Mouse (Mus musculus): ENCODE measurements around the gene Dhx9. TPM values are rescaled to one million over a fixed set of nuclear protein-coding genes. Genes with fewer than 3 reads are reported as not detected.
A peak's percentile ranks its signal among the peaks of the same experiment; 100 is the strongest.
"Not testable (repeated sequence)": the region's sequence is repeated elsewhere in the genome, so short reads cannot be mapped to it uniquely, and the experiment has no call there.

Gene Dhx9
- 51.6 and 53.7 TPM in 2 replicates for polyA plus RNA-seq (2015; fragmentation: Nextera tagmentation; extraction: Ambion mirVana)

GRCm38 (mm10) chr1:153487500-153487879 is at the start of gene Dhx9:
TSS of gene Dhx9 (minus strand) at chr1:153487660.
- Histone ChIP-seq H3K4me1 (replicated peaks) (peaks cover 39% of the 10 kb centered on the region), H3K9me3 (no peaks in the 10 kb centered on the region), H3K27me3 (no peaks in the 10 kb centered on the region), H3K4me3 (replicated peaks) (peak within 1 kb of the TSS; percentile 99), H3K9ac (replicated peaks) (peak within 1 kb of the TSS; percentile 99), H3K36me3 (0 out of 2 replicates have a peak, but pooled peaks cover 2% of the 10 kb centered on the region), H3K27ac (peak within 1 kb of the TSS; percentile 96), H3K4me2 (replicated peaks) (peak within 1 kb of the TSS; percentile 95)
- WGBS: under 1% methylated on average over 35 of the region's 35 CpGs
- peak; percentile 86 for ATAC-seq

DNA sequence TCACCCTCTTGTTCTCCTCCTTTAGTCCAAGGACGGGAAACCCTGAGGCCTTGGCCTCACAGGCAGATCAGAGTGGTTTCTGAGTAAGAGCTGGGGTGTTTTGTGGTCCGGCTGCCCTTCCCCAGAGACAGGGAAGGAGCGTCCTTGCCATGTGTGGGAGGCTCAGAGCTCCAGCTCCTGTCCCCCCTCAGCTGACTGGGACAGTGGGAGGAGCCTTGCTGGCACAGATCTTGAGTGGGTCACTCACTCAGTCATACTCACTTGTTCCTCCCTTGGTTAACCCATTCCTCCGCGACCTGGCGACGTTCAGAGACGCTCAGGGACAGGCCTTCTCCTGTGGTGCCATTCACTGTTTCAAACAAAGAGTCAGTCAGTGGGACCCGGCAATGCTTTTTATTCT is 48.2 kb upstream of the Dhx9 start:
- Histone ChIP-seq H3K4me1 (replicated peaks) (peaks cover 35% of the 10 kb centered on the region), H3K27ac (peak overlapping the region; percentile 57), H3K4me2 (replicated peaks) (no peak overlapping the region), H3K4me3 (replicated peaks) (no peak overlapping the region), H3K9me3 (no peaks in the 10 kb centered on the region), H3K9ac (replicated peaks) (no peak overlapping the region), H3K36me3 (no peaks in the 10 kb centered on the region), H3K27me3 (no peaks in the 10 kb centered on the region)
- WGBS: 21% methylated on average over 9 of the region's 9 CpGs
- ATAC-seq: peak; percentile 40; the same call in 1 of the 2 replicates

DNA sequence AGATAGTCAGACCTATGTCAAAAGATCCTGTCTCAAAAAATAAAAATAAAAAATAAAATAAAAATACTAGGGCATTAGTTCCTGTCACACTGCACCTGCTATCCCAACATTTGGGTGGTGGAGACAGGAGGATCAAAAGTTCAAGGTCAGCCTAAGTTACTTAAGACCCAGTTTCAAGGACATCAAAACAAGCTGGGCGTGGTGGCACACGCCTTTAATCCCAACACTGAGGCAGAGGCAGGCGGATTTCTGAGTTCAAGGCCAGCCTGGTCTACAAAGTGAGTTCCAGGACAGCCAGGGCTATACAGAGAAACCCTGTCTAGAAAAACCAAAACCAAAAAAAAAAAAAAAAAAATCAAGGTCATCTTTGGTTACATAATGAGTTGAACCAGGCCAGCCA is 45.4 kb upstream of the Dhx9 start:
- H3K4me1 ChIP-seq (replicated peaks): peaks cover 20% of the 10 kb centered on the region
- H3K36me3 ChIP-seq; ATAC-seq; H3K9me3 ChIP-seq; H3K27me3 ChIP-seq; H3K4me3 ChIP-seq (replicated peaks); H3K9ac ChIP-seq (replicated peaks): not testable (repeated sequence)
- WGBS: 86% methylated on average over 3 of the region's 3 CpGs
- H3K4me2 ChIP-seq (replicated peaks): peak overlapping the region; percentile 34; the same call in 1 of the 2 replicates
- peak overlapping the region; percentile 81 for H3K27ac ChIP-seq

- peak overlapping the region; percentile 52; the same call in 1 of the 2 replicates for H3K9ac ChIP-seq (replicated peaks)
Observed at GRCm38 (mm10) chr1:153532234-153532841, 44.9 kb upstream of the Dhx9 start.

DNA sequence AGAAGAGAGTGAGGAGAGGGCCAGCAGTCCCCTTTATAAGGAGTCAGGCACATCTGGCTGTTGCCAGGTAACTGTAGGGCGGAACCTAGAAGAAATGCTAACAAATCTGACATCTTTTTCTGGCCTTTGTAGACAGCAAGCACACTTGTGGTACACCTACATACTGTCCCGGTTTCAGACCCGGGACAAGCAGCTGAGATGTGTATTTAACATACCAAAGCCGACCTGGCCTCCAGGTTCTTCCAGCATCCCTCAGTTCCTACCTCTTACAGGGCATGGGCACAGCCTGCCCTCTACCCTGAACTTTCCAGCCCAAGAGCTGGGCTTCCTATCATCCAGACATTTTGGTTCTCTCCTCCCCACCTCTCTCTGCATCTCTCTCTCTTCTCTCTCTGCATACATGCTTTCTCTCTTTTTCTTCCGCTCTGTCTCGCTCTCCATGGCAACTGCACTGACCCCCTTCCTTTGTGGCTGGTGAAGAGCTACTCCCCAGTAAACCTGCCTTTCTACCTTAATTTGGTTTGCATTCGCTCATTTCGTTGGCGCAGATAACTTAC is 44.3 kb upstream of the Dhx9 start:
- peak; percentile 72 for ATAC-seq
- H3K36me3 ChIP-seq: no peaks in the 10 kb centered on the region
- H3K9ac ChIP-seq (replicated peaks): peak overlapping the region; percentile 52; the same call in 1 of the 2 replicates
- H3K4me3 ChIP-seq (replicated peaks): no peak overlapping the region
- no peaks in the 10 kb centered on the region for H3K27me3 ChIP-seq
- H3K27ac ChIP-seq: peak overlapping the region; percentile 81
- H3K4me1 ChIP-seq (replicated peaks): peaks cover 20% of the 10 kb centered on the region
- H3K4me2 ChIP-seq (replicated peaks): peak overlapping the region; percentile 34
- WGBS: 14% methylated on average over 9 of the region's 9 CpGs
- H3K9me3 ChIP-seq: no peaks in the 10 kb centered on the region

More at GRCm38 (mm10) chr1:153532234-153532841, 44.9 kb upstream of the Dhx9 start:
- H3K4me1 ChIP-seq (replicated peaks): peaks cover 20% of the 10 kb centered on the region
- peak; percentile 65 for ATAC-seq
- H3K27ac ChIP-seq: peak overlapping the region; percentile 81
- peak overlapping the region; percentile 34 for H3K4me2 ChIP-seq (replicated peaks)
- H3K4me3 ChIP-seq (replicated peaks): no peak overlapping the region
- no peaks in the 10 kb centered on the region for H3K36me3 ChIP-seq
- no peaks in the 10 kb centered on the region for H3K27me3 ChIP-seq
- 12% methylated on average over 12 of the region's 12 CpGs for whole genome bisulfite sequencing
- no peaks in the 10 kb centered on the region for H3K9me3 ChIP-seq

GRCm38 (mm10) chr1:153522116-153522515 is 34.7 kb upstream of the Dhx9 start:
- Histone ChIP-seq H3K4me1 (replicated peaks) (no peaks in the 10 kb centered on the region), H3K27ac (no peak overlapping the region), H3K36me3 (no peaks in the 10 kb centered on the region), H3K9me3 (no peaks in the 10 kb centered on the region), H3K27me3 (no peaks in the 10 kb centered on the region), H3K4me3 (replicated peaks) (no peak overlapping the region), H3K9ac (replicated peaks) (no peak overlapping the region), H3K4me2 (replicated peaks) (no peak overlapping the region)
- ATAC-seq: no peak
- 57% methylated on average over 3 of the region's 3 CpGs for WGBS

GRCm38 (mm10) chr1:153515368-153515767 is 27.9 kb upstream of the Dhx9 start:
- no peaks in the 10 kb centered on the region for H3K36me3 ChIP-seq
- H3K4me1 ChIP-seq (replicated peaks): no peaks in the 10 kb centered on the region
- H3K4me2 ChIP-seq (replicated peaks): no peak overlapping the region
- H3K9ac ChIP-seq (replicated peaks): no peak overlapping the region
- ATAC-seq: no peak
- H3K4me3 ChIP-seq (replicated peaks): no peak overlapping the region
- H3K27me3 ChIP-seq: no peaks in the 10 kb centered on the region
- WGBS: 89% methylated on average over 12 of the region's 12 CpGs
- no peak overlapping the region for H3K27ac ChIP-seq
- no peaks in the 10 kb centered on the region for H3K9me3 ChIP-seq

DNA sequence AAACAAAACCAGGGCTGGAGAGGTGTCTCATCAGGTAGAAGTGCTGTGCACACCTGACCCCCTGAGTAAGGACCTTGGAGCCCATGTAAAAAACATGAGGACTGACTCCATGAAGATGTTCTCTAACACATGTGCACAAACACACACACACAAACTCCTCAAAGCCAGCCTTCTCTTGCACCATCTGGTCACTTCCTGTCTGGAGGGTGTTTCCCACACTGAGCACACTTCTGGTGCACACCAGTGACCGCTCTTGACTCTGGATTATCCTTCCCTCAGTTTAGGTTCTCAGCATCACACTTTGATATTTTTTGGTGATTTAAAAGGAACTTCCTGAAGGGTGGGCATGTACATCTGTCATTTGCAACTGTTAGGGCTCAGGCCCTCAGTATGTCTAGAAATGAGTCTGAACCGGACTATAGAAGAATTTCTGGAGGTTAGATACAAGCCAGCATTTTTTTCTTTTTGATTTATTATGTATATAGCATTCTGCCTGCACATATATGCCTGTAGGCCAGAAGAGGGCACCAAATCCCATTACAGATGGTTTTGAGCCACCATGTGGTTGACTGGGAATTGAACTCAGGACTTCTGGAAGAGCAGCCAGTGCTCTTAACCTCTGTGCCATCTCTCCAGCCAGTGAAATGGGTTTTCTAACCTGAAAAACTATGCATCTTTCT is 23.0 kb upstream of the Dhx9 start:
- Histone ChIP-seq H3K9ac (replicated peaks) (no peak overlapping the region), H3K4me3 (replicated peaks) (no peak overlapping the region), H3K4me2 (replicated peaks) (no peak overlapping the region), H3K27me3 (no peaks in the 10 kb centered on the region), H3K36me3 (no peaks in the 10 kb centered on the region), H3K4me1 (replicated peaks) (no peaks in the 10 kb centered on the region), H3K9me3 (no peaks in the 10 kb centered on the region), H3K27ac (no peak overlapping the region)
- WGBS: 60% methylated on average over 2 of the region's 2 CpGs
- no peak for ATAC-seq

DNA sequence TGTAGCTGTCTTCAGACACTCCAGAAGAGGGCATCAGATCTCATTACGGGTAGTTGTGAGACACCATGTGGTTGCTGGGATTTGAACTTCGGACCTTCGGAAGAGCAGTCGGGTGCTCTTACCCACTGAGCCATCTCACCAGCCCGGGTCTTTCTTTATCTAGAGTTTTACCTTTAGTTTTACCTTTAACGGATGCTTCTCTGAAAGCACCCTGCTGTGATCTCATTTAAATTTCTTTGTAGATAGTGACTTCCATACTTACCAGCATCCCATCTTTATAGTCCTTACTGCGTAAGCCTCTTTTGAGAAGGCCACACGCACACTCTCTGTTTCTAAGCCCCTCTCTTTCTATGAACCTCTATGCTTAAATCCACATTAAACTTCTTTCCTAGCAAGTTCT is 22.1 kb upstream of the Dhx9 start:
- not testable (repeated sequence) for H3K9me3 ChIP-seq; H3K36me3 ChIP-seq; H3K27me3 ChIP-seq; ATAC-seq; H3K4me1 ChIP-seq (replicated peaks); H3K9ac ChIP-seq (replicated peaks); H3K4me2 ChIP-seq (replicated peaks); H3K27ac ChIP-seq; H3K4me3 ChIP-seq (replicated peaks)
- 66% methylated on average over 8 of the region's 8 CpGs for WGBS

DNA sequence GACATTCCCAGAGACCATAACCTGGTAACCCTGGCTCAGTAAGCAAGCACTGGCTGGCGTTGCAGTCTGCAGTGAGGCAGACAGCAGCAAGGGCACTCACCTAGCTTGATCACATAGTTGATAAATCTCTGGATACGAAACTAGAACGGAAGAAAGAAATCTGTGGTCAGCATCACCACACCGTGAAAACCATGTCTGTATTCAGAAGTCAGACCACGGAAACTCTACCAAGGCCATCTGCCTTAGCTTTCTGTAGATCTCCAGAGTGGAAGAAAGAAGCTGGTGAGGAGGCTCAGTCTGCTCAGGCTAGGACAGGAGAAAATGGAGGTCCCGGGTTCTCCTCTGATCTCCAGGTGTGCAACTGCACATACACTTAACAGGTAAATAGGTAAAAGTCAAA is 21.6 kb upstream of the Dhx9 start:
- H3K4me3 ChIP-seq (replicated peaks): no peak overlapping the region
- ATAC-seq: no peak
- 88% methylated on average over 6 of the region's 6 CpGs for WGBS

DNA sequence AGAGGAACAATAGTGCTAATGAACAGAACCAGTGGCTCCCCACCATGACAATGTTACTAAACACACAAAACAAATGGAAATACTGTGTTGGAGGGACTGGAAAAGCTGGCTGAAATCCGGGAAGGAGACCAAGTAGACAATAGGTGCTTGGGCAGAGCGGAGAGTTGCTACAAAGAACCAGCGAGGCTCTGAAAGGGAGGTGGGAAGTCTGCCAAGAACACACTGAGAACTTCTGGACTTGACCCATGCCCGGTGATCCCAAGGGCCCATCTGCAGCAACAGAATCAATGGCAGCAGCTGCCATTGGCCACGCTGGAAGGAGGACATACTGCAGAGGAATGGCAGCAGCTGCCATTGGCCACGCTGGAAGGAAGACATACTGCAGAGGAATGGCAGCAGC is 18.8 kb upstream of the Dhx9 start:
- no peaks in the 10 kb centered on the region for H3K27me3 ChIP-seq
- H3K4me1 ChIP-seq (replicated peaks): no peaks in the 10 kb centered on the region
- no peaks in the 10 kb centered on the region for H3K9me3 ChIP-seq
- H3K27ac ChIP-seq: no peak overlapping the region
- 0 out of 2 replicates have a peak, but pooled peaks cover 3% of the 10 kb centered on the region for H3K36me3 ChIP-seq
- WGBS: 68% methylated on average over 6 of the region's 6 CpGs
- no peak overlapping the region for H3K9ac ChIP-seq (replicated peaks)
- H3K4me2 ChIP-seq (replicated peaks): no peak overlapping the region
- H3K4me3 ChIP-seq (replicated peaks): no peak overlapping the region
- no peak for ATAC-seq

More for the DNA sequence above, 21.6 kb upstream of the Dhx9 start:
- Histone ChIP-seq H3K9ac (replicated peaks) (no peak overlapping the region), H3K9me3 (no peaks in the 10 kb centered on the region), H3K27me3 (no peaks in the 10 kb centered on the region), H3K4me2 (replicated peaks) (no peak overlapping the region), H3K36me3 (no peaks in the 10 kb centered on the region), H3K27ac (no peak overlapping the region), H3K4me1 (replicated peaks) (no peaks in the 10 kb centered on the region)

GRCm38 (mm10) chr1:153501644-153502321 is 14.3 kb upstream of the Dhx9 start:
- Histone ChIP-seq H3K4me2 (replicated peaks) (no peak overlapping the region), H3K4me3 (replicated peaks) (no peak overlapping the region), H3K27me3 (no peaks in the 10 kb centered on the region), H3K9ac (replicated peaks) (no peak overlapping the region), H3K9me3 (no peaks in the 10 kb centered on the region), H3K27ac (no peak overlapping the region), H3K36me3 (0 out of 2 replicates have a peak, but pooled peaks cover 3% of the 10 kb centered on the region), H3K4me1 (replicated peaks) (no peaks in the 10 kb centered on the region)
- no peak for ATAC-seq
- WGBS: 64% methylated on average over 5 of the region's 5 CpGs

All from midbrain, embryonic 13.5 days (tissue).